Mouse (Mus musculus): ENCODE measurements around the gene Enc1. TPM values are rescaled to one million over a fixed set of nuclear protein-coding genes. Genes with fewer than 3 reads are reported as not detected.

The Enc1 gene
- polyA plus RNA-seq, 1 experiment from 2014 or later, result 6.3 TPM

DNA sequence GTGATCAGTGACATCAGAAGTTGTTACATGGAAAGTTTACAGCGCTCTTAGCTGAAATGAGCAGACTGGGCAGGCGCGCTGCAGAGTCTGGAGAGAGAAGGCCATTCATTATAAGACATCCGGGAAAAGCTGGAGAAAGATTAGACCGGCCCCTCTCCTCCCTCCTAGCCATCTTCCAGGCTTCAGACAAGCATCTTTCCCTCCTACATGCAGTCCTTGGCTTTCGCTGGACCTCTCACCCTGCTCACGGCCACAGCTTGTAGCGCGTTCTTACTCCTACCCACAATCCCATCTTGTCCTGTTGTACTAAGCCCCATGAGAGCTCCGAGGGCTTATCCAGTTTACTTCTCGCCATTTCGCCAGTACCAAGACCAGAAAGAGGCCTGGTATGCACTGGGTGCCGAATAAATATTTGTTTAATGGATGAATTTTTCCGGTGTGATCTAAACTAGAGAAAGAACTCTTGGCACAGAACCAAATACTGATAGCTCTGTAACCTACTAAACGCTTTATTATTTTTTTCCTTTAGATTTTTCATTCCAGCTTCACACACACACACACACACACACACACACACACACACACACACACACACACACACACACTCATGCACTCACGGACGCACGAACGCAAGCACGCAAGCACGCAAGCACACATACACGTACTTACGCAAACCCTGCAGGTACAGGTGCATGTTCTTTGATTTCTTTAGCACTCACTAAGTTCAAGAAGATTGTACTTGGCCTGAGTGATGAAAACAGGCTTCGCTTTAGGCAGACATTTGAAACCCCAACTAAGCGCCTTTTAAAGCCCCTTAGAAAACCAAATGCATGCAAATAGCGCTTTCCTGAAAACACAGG, 41.4 kb downstream of the Enc1 start:
- H3K9ac ChIP-seq (ENCODE audit: low read depth, low read length), result peak overlapping the region; percentile 4; the same call in 1 of the 2 replicates
- no peak overlapping the region for H3K27ac ChIP-seq (ENCODE audit: low read depth, low read length)
- H3K4me2 ChIP-seq, result peak overlapping the region; percentile 61
- H3K27me3 ChIP-seq (ENCODE audit: control insufficient read depth, insufficient read depth, low read length), result 0 out of 2 replicates have a peak, but pooled peaks cover 2% of the 10 kb centered on the region
- H3K9me3 ChIP-seq (replicated peaks; ENCODE audit: control insufficient read depth, low read length), result no peaks in the 10 kb centered on the region
- H3K4me3 ChIP-seq (ENCODE audit: low read depth, low read length), result peak overlapping the region; percentile 16
- no peak for ATAC-seq (replicated peaks; ENCODE audit: insufficient number of reproducible peaks, low FRiP score, low TSS enrichment)
- WGBS (ENCODE audit: insufficient replicate concordance), result 9% methylated on average over 26 of the region's 26 CpGs
- peaks cover 8% of the 10 kb centered on the region; the same call in 1 of the 2 replicates for H3K4me1 ChIP-seq (ENCODE audit: control insufficient read depth, insufficient read depth, low read length)
- no peaks in the 10 kb centered on the region for H3K36me3 ChIP-seq (ENCODE audit: control insufficient read depth, insufficient read depth, low read length)

DNA sequence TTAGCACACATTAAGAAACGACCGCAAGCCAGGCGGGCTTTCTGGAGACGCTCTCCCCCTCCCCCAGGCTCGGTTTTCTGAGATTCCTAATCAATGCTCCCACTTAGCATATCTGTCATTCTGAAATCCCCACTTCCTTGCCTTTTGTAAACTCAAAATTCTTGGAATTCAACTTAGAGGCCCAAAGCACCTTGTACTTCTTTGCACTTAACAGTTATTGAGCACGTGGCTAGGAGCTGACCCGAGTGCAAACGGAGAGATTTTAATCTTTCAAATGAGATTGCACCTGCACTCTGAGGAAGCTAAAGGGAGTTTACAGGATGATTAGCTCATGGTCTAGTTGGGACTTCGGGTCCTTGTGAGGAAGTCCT, 42.0 kb downstream of the Enc1 start:
- ATAC-seq (replicated peaks; ENCODE audit: insufficient number of reproducible peaks, low FRiP score, low TSS enrichment), result no peak
- no peaks in the 10 kb centered on the region for H3K9me3 ChIP-seq (replicated peaks; ENCODE audit: control insufficient read depth, low read length)
- peak overlapping the region; percentile 16 for H3K4me3 ChIP-seq (ENCODE audit: low read depth, low read length)
- no peaks in the 10 kb centered on the region for H3K36me3 ChIP-seq (ENCODE audit: control insufficient read depth, insufficient read depth, low read length)
- WGBS (ENCODE audit: insufficient replicate concordance), result 7% methylated on average over 9 of the region's 9 CpGs
- no peak overlapping the region for H3K27ac ChIP-seq (ENCODE audit: low read depth, low read length)
- H3K27me3 ChIP-seq (ENCODE audit: control insufficient read depth, insufficient read depth, low read length), result 0 out of 2 replicates have a peak, but pooled peaks cover 2% of the 10 kb centered on the region
- H3K9ac ChIP-seq (ENCODE audit: low read depth, low read length), result no peak overlapping the region
- peaks cover 8% of the 10 kb centered on the region; the same call in 1 of the 2 replicates for H3K4me1 ChIP-seq (ENCODE audit: control insufficient read depth, insufficient read depth, low read length)
- peak overlapping the region; percentile 61 for H3K4me2 ChIP-seq

- Histone ChIP-seq H3K27ac (ENCODE audit: low read depth, low read length) (no peak overlapping the region), H3K9ac (ENCODE audit: low read depth, low read length) (no peak overlapping the region), H3K4me1 (ENCODE audit: control insufficient read depth, insufficient read depth, low read length) (peaks cover 7% of the 10 kb centered on the region; the same call in 1 of the 2 replicates), H3K4me2 (no peak overlapping the region), H3K36me3 (ENCODE audit: control insufficient read depth, insufficient read depth, low read length) (no peaks in the 10 kb centered on the region), H3K27me3 (ENCODE audit: control insufficient read depth, insufficient read depth, low read length) (0 out of 2 replicates have a peak, but pooled peaks cover 2% of the 10 kb centered on the region), H3K9me3 (replicated peaks; ENCODE audit: control insufficient read depth, low read length) (no peaks in the 10 kb centered on the region), H3K4me3 (ENCODE audit: low read depth, low read length) (no peak overlapping the region)
- ATAC-seq (replicated peaks; ENCODE audit: insufficient number of reproducible peaks, low FRiP score, low TSS enrichment), result no peak
- WGBS (ENCODE audit: insufficient replicate concordance), result 91% methylated on average over 3 of the region's 3 CpGs
Observed at GRCm38 (mm10) chr13:97287046-97287445, 46.1 kb downstream of the Enc1 start.

DNA sequence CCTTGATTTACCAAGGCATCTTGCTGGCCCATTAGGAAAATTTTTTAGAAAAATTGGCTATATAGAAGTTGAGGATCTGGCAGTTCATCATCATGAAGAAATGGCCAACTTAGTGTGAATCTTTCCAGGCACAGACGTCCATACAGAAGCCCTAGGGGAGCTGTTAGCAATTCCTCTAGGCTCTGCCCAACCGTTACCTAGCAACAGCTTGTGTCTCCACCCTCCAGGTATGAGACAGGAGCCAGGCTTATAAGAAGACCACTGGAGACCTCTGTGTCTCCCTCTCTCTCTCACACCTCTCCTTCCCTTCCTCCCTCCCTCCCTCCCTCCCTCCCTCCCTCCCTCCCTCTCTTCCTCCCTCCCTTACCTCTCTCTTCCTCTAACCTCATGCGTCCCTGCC, 49.8 kb downstream of the Enc1 start:
- WGBS (ENCODE audit: insufficient replicate concordance), result 30% methylated on average over 2 of the region's 3 CpGs
- no peak overlapping the region for H3K27ac ChIP-seq (ENCODE audit: low read depth, low read length)
- no peak overlapping the region for H3K9ac ChIP-seq (ENCODE audit: low read depth, low read length)
- H3K27me3 ChIP-seq (ENCODE audit: control insufficient read depth, insufficient read depth, low read length), result no peaks in the 10 kb centered on the region
- H3K36me3 ChIP-seq (ENCODE audit: control insufficient read depth, insufficient read depth, low read length), result no peaks in the 10 kb centered on the region
- no peaks in the 10 kb centered on the region for H3K9me3 ChIP-seq (replicated peaks; ENCODE audit: control insufficient read depth, low read length)
- peaks cover 4% of the 10 kb centered on the region; the same call in 1 of the 2 replicates for H3K4me1 ChIP-seq (ENCODE audit: control insufficient read depth, insufficient read depth, low read length)
- no peak overlapping the region for H3K4me2 ChIP-seq
- no peak for ATAC-seq (replicated peaks; ENCODE audit: insufficient number of reproducible peaks, low FRiP score, low TSS enrichment)
- H3K4me3 ChIP-seq (ENCODE audit: low read depth, low read length), result no peak overlapping the region

DNA sequence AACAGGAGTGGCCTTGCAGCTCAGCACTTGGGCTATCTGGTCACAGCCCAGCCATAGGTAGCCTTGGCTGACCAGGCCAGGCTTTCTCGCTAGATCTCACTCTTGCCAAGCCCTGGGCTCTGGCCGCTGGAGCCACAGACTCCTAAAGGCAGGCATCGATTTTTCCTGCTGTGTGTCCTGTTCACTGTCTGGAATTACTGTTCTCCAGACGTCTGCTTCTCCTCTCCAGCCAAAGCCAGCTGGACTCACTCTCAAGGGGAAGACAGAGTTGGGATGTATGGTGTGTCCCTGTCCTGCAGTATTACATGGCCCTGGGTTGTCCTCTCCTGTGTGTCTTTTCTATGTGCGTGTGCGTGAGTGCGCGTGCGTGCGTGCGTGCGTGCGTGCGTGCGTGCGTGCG, 50.4 kb downstream of the Enc1 start:
- Histone ChIP-seq H3K9me3 (replicated peaks; ENCODE audit: control insufficient read depth, low read length) (no peaks in the 10 kb centered on the region), H3K9ac (ENCODE audit: low read depth, low read length) (no peak overlapping the region), H3K27ac (ENCODE audit: low read depth, low read length) (no peak overlapping the region), H3K27me3 (ENCODE audit: control insufficient read depth, insufficient read depth, low read length) (no peaks in the 10 kb centered on the region), H3K4me1 (ENCODE audit: control insufficient read depth, insufficient read depth, low read length) (peaks cover 4% of the 10 kb centered on the region; the same call in 1 of the 2 replicates), H3K4me2 (0 out of 2 replicates have a peak overlapping the region, but pooled peaks have one; percentile 3), H3K4me3 (ENCODE audit: low read depth, low read length) (no peak overlapping the region), H3K36me3 (ENCODE audit: control insufficient read depth, insufficient read depth, low read length) (no peaks in the 10 kb centered on the region)
- ATAC-seq (replicated peaks; ENCODE audit: insufficient number of reproducible peaks, low FRiP score, low TSS enrichment), result no peak
- 77% methylated on average over 17 of the region's 17 CpGs for WGBS (ENCODE audit: insufficient replicate concordance)

DNA sequence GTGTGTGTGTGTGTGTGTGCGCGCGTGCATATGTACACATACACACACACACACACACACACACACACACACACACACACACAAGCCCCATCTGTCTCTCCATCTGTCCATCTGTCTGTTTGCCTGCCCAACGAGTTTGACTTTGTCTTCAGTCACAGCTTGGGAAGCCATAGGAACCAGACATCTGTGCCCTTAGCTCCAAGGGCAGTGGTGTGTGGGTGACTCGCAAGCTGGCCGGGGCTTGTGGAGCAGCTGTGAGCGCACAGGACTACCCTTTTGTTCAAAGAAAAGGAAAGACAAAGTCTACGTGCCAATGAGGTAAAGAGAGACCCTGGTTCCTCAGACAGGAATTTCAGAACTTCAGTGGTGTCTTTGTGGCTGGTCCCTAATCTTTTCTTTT, 51.1 kb downstream of the Enc1 start:
- peak overlapping the region; percentile 32; the same call in 1 of the 2 replicates for H3K4me2 ChIP-seq
- no peaks in the 10 kb centered on the region for H3K9me3 ChIP-seq (replicated peaks; ENCODE audit: control insufficient read depth, low read length)
- WGBS (ENCODE audit: insufficient replicate concordance), result 54% methylated on average over 8 of the region's 8 CpGs
- ATAC-seq (replicated peaks; ENCODE audit: insufficient number of reproducible peaks, low FRiP score, low TSS enrichment), result no peak
- peaks cover 4% of the 10 kb centered on the region; the same call in 1 of the 2 replicates for H3K4me1 ChIP-seq (ENCODE audit: control insufficient read depth, insufficient read depth, low read length)
- H3K27me3 ChIP-seq (ENCODE audit: control insufficient read depth, insufficient read depth, low read length), result no peaks in the 10 kb centered on the region
- no peaks in the 10 kb centered on the region for H3K36me3 ChIP-seq (ENCODE audit: control insufficient read depth, insufficient read depth, low read length)
- no peak overlapping the region for H3K9ac ChIP-seq (ENCODE audit: low read depth, low read length)
- no peak overlapping the region for H3K4me3 ChIP-seq (ENCODE audit: low read depth, low read length)
- H3K27ac ChIP-seq (ENCODE audit: low read depth, low read length), result no peak overlapping the region

GRCm38 (mm10) chr13:97292451-97293245, 51.7 kb downstream of the Enc1 start:
- ATAC-seq (replicated peaks; ENCODE audit: insufficient number of reproducible peaks, low FRiP score, low TSS enrichment), result no peak
- no peaks in the 10 kb centered on the region for H3K36me3 ChIP-seq (ENCODE audit: control insufficient read depth, insufficient read depth, low read length)
- H3K4me1 ChIP-seq (ENCODE audit: control insufficient read depth, insufficient read depth, low read length), result peaks cover 4% of the 10 kb centered on the region; the same call in 1 of the 2 replicates
- no peaks in the 10 kb centered on the region for H3K27me3 ChIP-seq (ENCODE audit: control insufficient read depth, insufficient read depth, low read length)
- peak overlapping the region; percentile 32 for H3K4me2 ChIP-seq
- no peaks in the 10 kb centered on the region for H3K9me3 ChIP-seq (replicated peaks; ENCODE audit: control insufficient read depth, low read length)
- H3K9ac ChIP-seq (ENCODE audit: low read depth, low read length), result no peak overlapping the region
- H3K27ac ChIP-seq (ENCODE audit: low read depth, low read length), result no peak overlapping the region
- no peak overlapping the region for H3K4me3 ChIP-seq (ENCODE audit: low read depth, low read length)
- 23% methylated on average over 12 of the region's 12 CpGs for WGBS (ENCODE audit: insufficient replicate concordance)

DNA sequence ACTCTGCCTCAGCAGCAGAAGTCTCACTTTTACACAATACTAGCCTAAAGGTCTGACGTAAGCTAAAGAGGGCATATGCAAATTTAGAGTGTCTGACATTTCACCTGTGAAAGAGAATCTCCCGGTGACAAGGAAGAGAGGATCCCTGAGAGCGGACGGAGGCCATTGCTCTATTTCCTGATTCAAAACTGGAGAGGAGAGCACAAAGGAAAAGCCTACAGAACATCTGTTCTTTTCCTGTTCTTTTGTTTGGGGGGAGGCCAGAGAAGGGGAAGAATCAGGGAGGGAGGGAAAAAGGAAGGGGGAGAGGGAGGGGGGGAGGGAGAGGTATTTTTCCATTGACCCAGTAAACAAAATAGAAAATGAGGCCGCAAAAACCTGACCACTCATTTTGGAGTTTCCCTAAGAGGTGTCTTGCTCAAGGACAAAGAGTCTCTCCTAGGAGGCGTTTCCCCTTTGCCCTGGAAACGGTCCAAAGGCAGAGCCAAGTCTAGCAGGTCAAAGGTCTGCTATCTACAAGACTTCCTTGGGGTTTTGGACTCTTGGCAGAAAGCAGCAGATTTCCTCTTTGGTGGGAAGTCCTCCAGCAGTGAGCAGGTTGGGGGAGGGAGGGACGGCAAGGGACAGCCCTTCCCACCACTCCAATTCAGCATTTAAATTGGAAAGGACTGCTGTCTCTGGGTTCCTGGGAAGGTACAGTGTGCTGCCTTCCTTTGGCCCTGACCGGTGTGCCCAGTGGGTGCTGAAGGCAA, 54.4 kb downstream of the Enc1 start:
- H3K9ac ChIP-seq (ENCODE audit: low read depth, low read length), result no peak overlapping the region
- ATAC-seq (replicated peaks; ENCODE audit: insufficient number of reproducible peaks, low FRiP score, low TSS enrichment), result 0 out of 2 replicates have a peak, but pooled peaks have one; percentile 46
- H3K4me3 ChIP-seq (ENCODE audit: low read depth, low read length), result no peak overlapping the region
- no peaks in the 10 kb centered on the region for H3K9me3 ChIP-seq (replicated peaks; ENCODE audit: control insufficient read depth, low read length)
- peak overlapping the region; percentile 71 for H3K27ac ChIP-seq (ENCODE audit: low read depth, low read length)
- no peaks in the 10 kb centered on the region for H3K27me3 ChIP-seq (ENCODE audit: control insufficient read depth, insufficient read depth, low read length)
- H3K4me2 ChIP-seq, result no peak overlapping the region
- 40% methylated on average over 9 of the region's 9 CpGs for WGBS (ENCODE audit: insufficient replicate concordance)
- no peaks in the 10 kb centered on the region for H3K36me3 ChIP-seq (ENCODE audit: control insufficient read depth, insufficient read depth, low read length)
- peaks cover 4% of the 10 kb centered on the region; the same call in 1 of the 2 replicates for H3K4me1 ChIP-seq (ENCODE audit: control insufficient read depth, insufficient read depth, low read length)

Measured in heart, embryonic 11.5 days (tissue).